Mouse (Mus musculus): ENCODE data around the gene 4930550C14Rik. TPM values are rescaled to one million over a fixed set of nuclear protein-coding genes. Genes with fewer than 3 reads are reported as not detected.

Gene 4930550C14Rik
- total RNA-seq, 1 experiment: 1.2 TPM

- H3K4me3 ChIP-seq (ENCODE audit: insufficient read depth in 1 of 2, low read depth in 1 of 2, low read length in 2 of 2, poor library complexity in 1 of 2, severe bottlenecking in 1 of 2): peak overlapping the region; percentile 71 to 76
- peaks cover 4 to 7% of the 10 kb centered on the region in 2 experiments for H3K4me1 ChIP-seq (ENCODE audit: control insufficient read depth in 2 of 2, insufficient read depth in 2 of 2, low read length in 2 of 2, poor library complexity in 1 of 2)
- no peaks in the 10 kb centered on the region for H3K9me3 ChIP-seq (ENCODE audit: control insufficient read depth, insufficient read depth, low read depth, low read length)
- H3K9ac ChIP-seq (ENCODE audit: insufficient read depth, low read depth, low read length, poor library complexity, severe bottlenecking): peak overlapping the region; percentile 82
- no peaks in the 10 kb centered on the region; the same call in 1 of the 2 replicates for H3K36me3 ChIP-seq (ENCODE audit: control insufficient read depth, insufficient read depth, low read length, poor library complexity, severe bottlenecking)
- in situ Hi-C loops (cut with MboI; ENCODE audit: low sequenced_read_pairs in 2 of 2, unreplicated experiment in 2 of 2): no loop called here
- TF ChIP-seq HCFC1 (IDR thresholded peaks at IDR 0.05; ENCODE audit: borderline replicate concordance, insufficient read depth, low read length) (0 out of 2 replicates have a peak, but pooled peaks have one; percentile 32), CHD2 (IDR thresholded peaks at IDR 0.05; ENCODE audit: low read depth, low read length) (peak; percentile 47; the same call in 1 of the 2 replicates), MAFK (IDR thresholded peaks at IDR 0.05; ENCODE audit: insufficient read depth, low read depth, low read length) (no peak), ZC3H11A (IDR thresholded peaks at IDR 0.05; ENCODE audit: borderline replicate concordance, low read depth, low read length) (no peak), ZNF384 (IDR thresholded peaks at IDR 0.05; ENCODE audit: low read depth, low read length) (peak; percentile 66)
- peak; percentile 68 for DNase-seq (ENCODE audit: low read depth, low spot score)
- no peak overlapping the region; the same call in 1 of the 2 replicates for H3K27ac ChIP-seq (ENCODE audit: insufficient read depth, low read depth, low read length, poor library complexity, severe bottlenecking)
These were observed 2.1 kb downstream of the 4930550C14Rik start for GRCm38 (mm10) chr9:53404050-53404752.

DNA sequence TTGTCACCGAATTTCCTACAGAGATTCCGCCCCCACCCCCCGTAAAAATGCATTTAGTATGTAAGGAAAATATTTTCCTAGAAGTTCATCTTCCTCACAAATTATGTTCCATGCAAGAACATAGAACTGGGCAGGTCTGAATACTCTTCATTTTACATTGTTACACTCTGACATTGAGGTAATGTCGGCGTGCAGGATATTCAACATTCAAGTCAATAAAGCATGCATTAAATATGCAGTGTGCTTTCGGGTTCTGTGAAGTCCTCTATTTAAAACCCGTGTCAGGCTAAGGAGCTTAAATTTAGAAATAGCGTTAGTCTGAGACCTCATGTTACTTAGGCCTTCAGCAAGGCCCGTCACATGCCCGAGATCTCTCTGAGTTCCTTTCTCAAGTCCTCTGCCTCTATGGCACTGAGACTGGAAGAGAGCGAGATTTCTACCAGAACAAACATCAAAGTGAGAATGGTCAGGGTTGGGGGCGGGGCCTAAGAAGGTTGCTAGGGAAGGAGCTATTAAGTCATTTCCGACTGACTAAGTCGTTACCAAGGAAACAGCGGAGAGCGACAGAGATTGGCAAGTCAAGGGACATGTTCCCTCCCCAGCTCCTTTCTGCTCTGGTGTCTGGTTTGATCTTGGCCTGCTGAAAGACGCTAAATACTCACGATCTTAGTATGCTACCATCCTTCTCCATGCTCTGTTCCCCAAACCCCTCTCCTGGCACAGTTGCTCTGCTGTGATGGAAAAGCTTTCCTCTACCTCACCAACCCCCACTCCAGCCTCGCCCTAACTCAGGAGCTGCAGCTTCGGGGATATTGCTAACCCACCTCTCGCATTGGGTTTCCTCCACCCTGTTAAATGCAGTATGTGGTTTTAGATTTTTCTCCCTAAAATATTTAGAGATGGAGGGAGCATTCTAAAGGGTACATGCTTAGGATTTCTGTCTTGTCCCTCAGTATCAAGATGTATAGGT is 2.9 kb downstream of the 4930550C14Rik start:
- Histone ChIP-seq H3K9ac (ENCODE audit: insufficient read depth, low read depth, low read length, poor library complexity, severe bottlenecking) (peak overlapping the region; percentile 80), H3K36me3 (ENCODE audit: control insufficient read depth, insufficient read depth, low read length, poor library complexity, severe bottlenecking) (no peaks in the 10 kb centered on the region), H3K4me3 (ENCODE audit: insufficient read depth in 1 of 2, low read depth in 1 of 2, low read length in 2 of 2, poor library complexity in 1 of 2, severe bottlenecking in 1 of 2) (peak overlapping the region; percentile 64 to 76), H3K4me1 (ENCODE audit: control insufficient read depth in 2 of 2, insufficient read depth in 2 of 2, low read length in 2 of 2, poor library complexity in 1 of 2) (peaks cover 4 to 7% of the 10 kb centered on the region in 2 experiments), H3K27ac (ENCODE audit: insufficient read depth, low read depth, low read length, poor library complexity, severe bottlenecking) (peak overlapping the region; percentile 48; the same call in 1 of the 2 replicates), H3K9me3 (ENCODE audit: control insufficient read depth, insufficient read depth, low read depth, low read length) (no peaks in the 10 kb centered on the region)
- in situ Hi-C loops (cut with MboI; ENCODE audit: low sequenced_read_pairs in 2 of 2, unreplicated experiment in 2 of 2): no loop called here
- peak; percentile 94 for DNase-seq (ENCODE audit: low read depth, low spot score)
- no peak for TF ChIP-seq ZC3H11A (IDR thresholded peaks at IDR 0.05; ENCODE audit: borderline replicate concordance, low read depth, low read length)
- TF ChIP-seq HCFC1 (IDR thresholded peaks at IDR 0.05; ENCODE audit: borderline replicate concordance, insufficient read depth, low read length): 0 out of 2 replicates have a peak, but pooled peaks have one; percentile 16

DNA sequence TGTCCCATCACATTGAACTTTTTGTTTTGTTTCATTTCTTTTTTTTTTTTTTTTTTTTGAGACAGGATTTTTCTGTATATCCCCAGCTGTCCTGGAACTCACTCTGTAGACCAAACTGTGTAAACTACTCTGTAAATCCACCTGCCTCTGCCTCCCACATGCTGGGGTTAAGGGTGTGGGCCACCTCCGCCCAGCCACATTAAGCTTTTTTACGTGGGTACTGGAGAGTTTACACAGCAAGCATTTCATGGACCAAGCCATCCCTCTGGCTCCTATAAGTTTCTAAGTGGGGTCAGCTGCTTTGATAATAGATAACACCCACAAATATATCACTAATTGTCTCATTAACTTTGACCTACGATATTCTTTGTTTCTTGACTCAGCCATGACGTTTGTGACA is 6.4 kb downstream of the 4930550C14Rik start:
- TF ChIP-seq HCFC1 (IDR thresholded peaks at IDR 0.05; ENCODE audit: borderline replicate concordance, insufficient read depth, low read length): no peak
- TF ChIP-seq ZC3H11A (IDR thresholded peaks at IDR 0.05; ENCODE audit: borderline replicate concordance, low read depth, low read length): no peak

GRCm38 (mm10) chr9:53408953-53409361 is 6.8 kb downstream of the 4930550C14Rik start:
- H3K4me3 ChIP-seq (ENCODE audit: insufficient read depth in 1 of 2, low read depth in 1 of 2, low read length in 2 of 2, poor library complexity in 1 of 2, severe bottlenecking in 1 of 2): no peak overlapping the region
- H3K36me3 ChIP-seq (ENCODE audit: control insufficient read depth, insufficient read depth, low read length, poor library complexity, severe bottlenecking): no peaks in the 10 kb centered on the region
- H3K27ac ChIP-seq (ENCODE audit: insufficient read depth, low read depth, low read length, poor library complexity, severe bottlenecking): no peak overlapping the region
- TF ChIP-seq HCFC1 (IDR thresholded peaks at IDR 0.05; ENCODE audit: borderline replicate concordance, insufficient read depth, low read length): no peak
- TF ChIP-seq MAFK (IDR thresholded peaks at IDR 0.05; ENCODE audit: insufficient read depth, low read depth, low read length): no peak
- TF ChIP-seq ZNF384 (IDR thresholded peaks at IDR 0.05; ENCODE audit: low read depth, low read length): no peak
- TF ChIP-seq CHD2 (IDR thresholded peaks at IDR 0.05; ENCODE audit: low read depth, low read length): no peak
- TF ChIP-seq ZC3H11A (IDR thresholded peaks at IDR 0.05; ENCODE audit: borderline replicate concordance, low read depth, low read length): no peak
- H3K9me3 ChIP-seq (ENCODE audit: control insufficient read depth, insufficient read depth, low read depth, low read length): no peaks in the 10 kb centered on the region
- H3K9ac ChIP-seq (ENCODE audit: insufficient read depth, low read depth, low read length, poor library complexity, severe bottlenecking): no peak overlapping the region
- in situ Hi-C loops (cut with MboI; ENCODE audit: low sequenced_read_pairs in 2 of 2, unreplicated experiment in 2 of 2): no loop called here
- H3K4me1 ChIP-seq (ENCODE audit: control insufficient read depth in 2 of 2, insufficient read depth in 2 of 2, low read length in 2 of 2, poor library complexity in 1 of 2): peaks cover 0 to 2% of the 10 kb centered on the region in 2 experiments; a peak in 2 of 4 replicates
- DNase-seq (ENCODE audit: low read depth, low spot score): no peak

More for the DNA sequence above, 6.4 kb downstream of the 4930550C14Rik start:
- H3K9me3 ChIP-seq (ENCODE audit: control insufficient read depth, insufficient read depth, low read depth, low read length): no peaks in the 10 kb centered on the region
- in situ Hi-C loops (cut with MboI; ENCODE audit: low sequenced_read_pairs in 2 of 2, unreplicated experiment in 2 of 2): no loop called here
- no peak overlapping the region for H3K9ac ChIP-seq (ENCODE audit: insufficient read depth, low read depth, low read length, poor library complexity, severe bottlenecking)
- peaks cover 0 to 2% of the 10 kb centered on the region in 2 experiments; a peak in 2 of 4 replicates for H3K4me1 ChIP-seq (ENCODE audit: control insufficient read depth in 2 of 2, insufficient read depth in 2 of 2, low read length in 2 of 2, poor library complexity in 1 of 2)
- no peak overlapping the region for H3K27ac ChIP-seq (ENCODE audit: insufficient read depth, low read depth, low read length, poor library complexity, severe bottlenecking)
- H3K36me3 ChIP-seq (ENCODE audit: control insufficient read depth, insufficient read depth, low read length, poor library complexity, severe bottlenecking): no peaks in the 10 kb centered on the region
- no peak for DNase-seq (ENCODE audit: low read depth, low spot score)
- no peak overlapping the region for H3K4me3 ChIP-seq (ENCODE audit: insufficient read depth in 1 of 2, low read depth in 1 of 2, low read length in 2 of 2, poor library complexity in 1 of 2, severe bottlenecking in 1 of 2)

Measured in ES-E14 (cell line).